Mouse (Mus musculus) neural tube, embryonic 15.5 days (tissue): ENCODE measurements around the gene Focad. TPM values are rescaled to one million over a fixed set of nuclear protein-coding genes. Genes with fewer than 3 reads are reported as not detected.
A peak's percentile ranks its signal among the peaks of the same experiment; 100 is the strongest.

Experiments
- ATAC-seq: fragments of 200-750 bp; cut with Nextera tagmentation; 2 replicates; pipeline ENCODE4 v1.8.0; 2017; ENCODE audit warnings: mild to moderate bottlenecking, moderate TSS enrichment, moderate library complexity; ENCODE audit not compliant: low FRiP score
- H3K27ac ChIP-seq: fragments of 300-500 bp; sonication (generic); replicated peaks from 2 replicates; pipeline ENCODE4 v1.5.1; 2015; ENCODE audit warnings: mild to moderate bottlenecking, inconsistent platforms
- H3K27me3 ChIP-seq: fragments of 300-500 bp; sonication (generic); replicated peaks from 2 replicates; pipeline ENCODE4 v1.6.1; 2015; ENCODE audit warnings: inconsistent platforms
- H3K36me3 ChIP-seq: fragments of 300-500 bp; sonication (generic); 2 replicates; pipeline ENCODE4 v1.6.1; 2015; ENCODE audit warnings: inconsistent platforms
- H3K4me1 ChIP-seq: fragments of 300-500 bp; sonication (generic); 2 replicates; pipeline ENCODE4 v1.6.1; 2015; ENCODE audit warnings: inconsistent platforms
- H3K4me2 ChIP-seq: fragments of 300-500 bp; sonication (generic); 2 replicates; pipeline ENCODE4 v1.6.1; 2015; ENCODE audit warnings: inconsistent platforms, mild to moderate bottlenecking, moderate library complexity
- H3K4me3 ChIP-seq: fragments of 300-500 bp; sonication (generic); replicated peaks from 2 replicates; pipeline ENCODE4 v1.5.1; 2015; ENCODE audit warnings: mild to moderate bottlenecking, inconsistent platforms
- H3K9ac ChIP-seq: fragments of 300-500 bp; sonication (generic); replicated peaks from 2 replicates; pipeline ENCODE4 v1.6.1; 2015; ENCODE audit warnings: mild to moderate bottlenecking, inconsistent platforms
- H3K9me3 ChIP-seq: fragments of 300-500 bp; sonication (generic); replicated peaks from 2 replicates; pipeline ENCODE4 v1.6.1; 2016; ENCODE audit warnings: inconsistent platforms
- WGBS: fragments of 180-500 bp; shearing (Covaris S2); methylation state at CpG from one replicate; pipeline ENCODE4 v1.1.7; 2015; ENCODE audit warnings: mixed read lengths; 5-methylcytosine and 5-hydroxymethylcytosine counted together
- polyA plus RNA-seq: library from polyadenylated mRNA; unstranded; fragments of >200 nt; fragmentation: Nextera tagmentation; extraction: Ambion mirVana; gene quantifications from 2 replicates; pipeline ENCODE4 v1.2.1, GENCODE M21; 2015

Focad gene
- polyA plus RNA-seq, 1 experiment from 2014 or later: 12.2 TPM

DNA sequence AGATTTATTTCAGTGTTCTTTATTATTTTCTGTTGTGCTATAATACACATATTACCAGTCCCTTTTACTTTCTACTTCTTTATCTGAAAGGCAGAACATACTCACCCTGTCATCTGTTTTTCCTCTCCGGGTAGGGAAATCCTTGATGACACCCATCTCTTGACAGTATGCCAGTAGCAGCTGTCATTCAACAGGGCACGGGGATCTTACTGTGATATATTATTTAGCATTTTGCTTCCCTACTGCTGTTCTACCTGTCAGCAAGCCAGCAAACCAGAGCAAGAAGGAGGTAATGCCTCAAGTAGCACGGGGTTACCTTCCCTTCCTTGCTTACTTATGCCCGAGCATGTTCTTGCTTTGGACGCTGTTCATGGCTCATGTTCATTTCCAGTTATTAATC is 99.8 kb downstream of the Focad start:
- Histone ChIP-seq H3K36me3 (no peaks in the 10 kb centered on the region), H3K9ac (no peak overlapping the region), H3K4me2 (no peak overlapping the region), H3K4me1 (no peaks in the 10 kb centered on the region), H3K9me3 (no peaks in the 10 kb centered on the region), H3K4me3 (no peak overlapping the region), H3K27ac (no peak overlapping the region), H3K27me3 (no peaks in the 10 kb centered on the region)
- ATAC-seq: no peak
- 79% methylated on average over 5 of the region's 5 CpGs for WGBS

DNA sequence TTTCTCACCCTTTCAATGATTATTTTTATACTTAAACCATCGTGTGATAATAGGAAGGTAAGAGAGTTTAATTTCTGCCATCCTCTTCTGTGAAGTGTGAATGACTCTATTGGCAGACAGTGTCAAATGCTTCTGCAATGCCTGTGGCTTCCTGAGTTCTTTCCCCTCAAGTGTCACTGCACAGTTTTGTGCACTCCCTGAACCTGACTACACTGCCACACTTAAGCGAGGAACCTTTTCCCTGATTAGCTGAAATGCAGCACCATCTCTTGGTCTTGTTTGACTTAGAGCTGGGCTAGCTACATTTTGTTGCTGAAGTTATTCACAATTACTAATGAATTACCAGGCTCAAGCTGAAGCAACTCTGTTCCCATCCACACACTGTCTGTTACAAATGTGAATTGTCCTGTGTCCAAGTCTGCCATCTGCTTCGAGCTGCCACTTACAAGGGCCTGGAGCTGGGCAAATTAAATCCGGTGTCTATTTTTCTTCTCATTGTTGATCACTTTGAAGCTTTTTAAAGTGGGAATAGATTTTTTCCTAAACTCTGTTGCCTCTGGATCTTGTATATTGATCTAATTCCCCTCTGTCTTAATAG is 101.6 kb downstream of the Focad start:
- no peaks in the 10 kb centered on the region for H3K36me3 ChIP-seq
- no peak overlapping the region for H3K27ac ChIP-seq
- no peaks in the 10 kb centered on the region for H3K9me3 ChIP-seq
- no peaks in the 10 kb centered on the region for H3K4me1 ChIP-seq
- no peak overlapping the region for H3K4me2 ChIP-seq
- H3K27me3 ChIP-seq: no peaks in the 10 kb centered on the region
- WGBS: 61% methylated on average over 4 of the region's 4 CpGs
- H3K9ac ChIP-seq: no peak overlapping the region
- H3K4me3 ChIP-seq: no peak overlapping the region
- no peak for ATAC-seq

DNA sequence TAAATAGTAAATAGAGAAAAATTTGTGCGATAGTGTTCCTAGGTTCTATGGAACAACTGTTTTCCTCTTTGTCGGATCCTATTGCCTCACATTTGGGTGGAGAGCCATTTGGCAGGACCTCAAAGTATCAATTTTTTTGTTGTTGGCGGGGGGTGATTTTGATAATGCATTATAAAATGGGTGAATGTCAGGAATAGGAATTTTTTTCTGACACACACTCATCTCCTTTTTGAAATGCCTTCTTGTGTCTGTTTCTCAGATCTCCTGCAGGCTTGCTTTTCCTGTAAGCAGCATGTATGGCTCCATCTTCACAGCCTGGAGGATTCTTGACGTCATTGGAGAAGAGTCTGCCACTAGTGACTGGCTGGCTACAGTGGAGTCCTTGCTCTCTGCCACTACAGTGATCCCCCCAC is 102.1 kb downstream of the Focad start:
- H3K27ac ChIP-seq: no peak overlapping the region; the same call in 1 of the 2 replicates
- H3K4me3 ChIP-seq: no peak overlapping the region
- no peaks in the 10 kb centered on the region for H3K9me3 ChIP-seq
- H3K27me3 ChIP-seq: no peaks in the 10 kb centered on the region
- H3K36me3 ChIP-seq: no peaks in the 10 kb centered on the region
- H3K4me1 ChIP-seq: no peaks in the 10 kb centered on the region
- ATAC-seq: no peak
- no peak overlapping the region for H3K9ac ChIP-seq
- WGBS: 78% methylated on average over 4 of the region's 4 CpGs
- H3K4me2 ChIP-seq: no peak overlapping the region

DNA sequence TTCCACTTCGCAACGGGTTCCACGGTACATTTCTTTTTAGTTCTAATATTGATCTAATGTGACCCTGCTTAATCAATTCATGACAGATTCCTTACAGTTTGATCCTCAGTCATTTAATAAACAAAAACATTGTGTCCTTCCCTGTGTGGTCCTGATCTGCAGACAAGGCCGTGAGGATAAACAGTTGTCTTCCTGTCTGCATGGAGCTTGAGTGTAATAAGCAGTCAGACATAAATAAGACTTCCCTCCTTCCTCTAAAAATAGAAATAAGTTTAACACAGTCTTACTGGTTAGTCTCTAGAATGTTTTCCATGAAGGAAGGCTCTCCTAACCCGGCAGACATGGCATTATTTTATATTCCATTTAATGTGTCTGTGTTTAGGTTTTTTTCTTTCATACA is 102.8 kb downstream of the Focad start:
- Histone ChIP-seq H3K9ac (no peak overlapping the region), H3K4me1 (no peaks in the 10 kb centered on the region), H3K36me3 (no peaks in the 10 kb centered on the region), H3K4me3 (no peak overlapping the region), H3K4me2 (no peak overlapping the region), H3K27ac (no peak overlapping the region), H3K9me3 (no peaks in the 10 kb centered on the region), H3K27me3 (no peaks in the 10 kb centered on the region)
- 83% methylated on average over 5 of the region's 5 CpGs for WGBS
- ATAC-seq: no peak

DNA sequence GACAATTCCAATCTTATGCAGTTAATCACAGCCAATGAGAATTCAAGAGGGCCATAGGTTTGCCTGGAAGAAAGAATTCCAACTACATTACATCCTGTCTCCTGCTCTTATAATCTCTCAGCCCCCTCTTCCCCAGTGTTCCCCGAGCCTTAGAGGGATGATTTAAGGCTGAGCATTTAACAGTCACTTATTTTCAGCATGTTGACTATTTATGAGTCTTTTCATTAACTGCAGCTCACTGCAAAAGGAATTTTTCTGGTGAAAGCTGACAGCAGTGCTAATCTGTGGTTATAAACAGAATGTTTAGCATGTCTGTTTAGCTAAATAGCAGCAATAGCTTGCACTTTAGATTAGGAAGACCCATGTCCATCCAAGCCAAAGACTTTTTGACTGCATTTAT is 104.8 kb downstream of the Focad start:
- 50% methylated on average over 1 of the region's 1 CpGs for WGBS
- no peaks in the 10 kb centered on the region for H3K4me1 ChIP-seq
- H3K4me3 ChIP-seq: no peak overlapping the region
- H3K9me3 ChIP-seq: no peaks in the 10 kb centered on the region
- no peaks in the 10 kb centered on the region for H3K36me3 ChIP-seq
- H3K27ac ChIP-seq: no peak overlapping the region
- ATAC-seq: no peak
- no peak overlapping the region for H3K4me2 ChIP-seq
- no peak overlapping the region for H3K9ac ChIP-seq
- H3K27me3 ChIP-seq: no peaks in the 10 kb centered on the region

DNA sequence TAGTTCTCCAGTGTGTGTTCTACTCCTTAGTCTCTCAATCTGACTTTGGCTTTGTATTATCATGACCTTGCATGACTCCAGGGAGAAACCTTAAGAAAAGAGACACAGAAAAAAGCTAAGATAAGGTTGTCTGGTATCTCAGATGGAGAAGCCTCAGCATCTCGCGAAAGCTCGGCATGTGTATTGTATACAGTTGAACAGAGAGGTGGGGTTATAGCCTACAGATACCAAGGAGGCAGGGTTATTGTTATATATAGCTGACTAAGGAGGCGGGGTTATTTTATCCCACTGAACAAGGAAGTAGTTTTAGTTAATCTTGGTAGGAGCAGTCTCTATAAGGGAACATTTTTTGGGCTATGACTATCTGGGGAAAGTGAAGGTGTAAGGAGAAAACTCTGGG is 106.6 kb downstream of the Focad start:
- no peak for ATAC-seq
- 97% methylated on average over 4 of the region's 4 CpGs for WGBS
- no peaks in the 10 kb centered on the region for H3K36me3 ChIP-seq

DNA sequence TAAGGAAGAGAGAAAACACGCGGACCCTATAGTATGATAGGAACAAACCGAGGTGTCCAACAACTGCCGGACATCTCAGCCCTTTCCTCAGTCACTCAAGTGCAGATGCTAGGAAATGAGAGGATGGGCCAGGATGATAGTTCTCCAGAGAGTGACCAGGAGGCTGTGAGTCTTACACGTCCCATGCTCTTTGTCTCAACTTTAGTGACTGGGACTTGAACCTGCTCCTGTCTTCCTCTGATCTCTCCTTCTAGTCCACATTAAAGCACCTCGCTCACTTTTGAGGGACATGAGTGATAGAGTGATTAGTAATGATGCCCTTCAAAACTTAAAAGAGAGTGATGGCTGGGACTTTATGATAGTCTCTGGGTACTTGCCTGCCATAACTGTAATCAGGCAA is 114.2 kb downstream of the Focad start:
- H3K4me2 ChIP-seq: no peak overlapping the region
- 92% methylated on average over 6 of the region's 6 CpGs for WGBS
- H3K27ac ChIP-seq: peak overlapping the region; percentile 66
- H3K4me3 ChIP-seq: no peak overlapping the region
- H3K9ac ChIP-seq: no peak overlapping the region
- no peak for ATAC-seq
- H3K4me1 ChIP-seq: peaks cover 28% of the 10 kb centered on the region
- no peaks in the 10 kb centered on the region for H3K9me3 ChIP-seq
- H3K36me3 ChIP-seq: no peaks in the 10 kb centered on the region
- H3K27me3 ChIP-seq: no peaks in the 10 kb centered on the region

More for the DNA sequence above, 106.6 kb downstream of the Focad start:
- H3K9ac ChIP-seq: no peak overlapping the region
- no peaks in the 10 kb centered on the region for H3K27me3 ChIP-seq
- H3K27ac ChIP-seq: no peak overlapping the region
- no peak overlapping the region for H3K4me2 ChIP-seq
- no peaks in the 10 kb centered on the region for H3K9me3 ChIP-seq
- H3K4me3 ChIP-seq: no peak overlapping the region
- H3K4me1 ChIP-seq: no peaks in the 10 kb centered on the region

DNA sequence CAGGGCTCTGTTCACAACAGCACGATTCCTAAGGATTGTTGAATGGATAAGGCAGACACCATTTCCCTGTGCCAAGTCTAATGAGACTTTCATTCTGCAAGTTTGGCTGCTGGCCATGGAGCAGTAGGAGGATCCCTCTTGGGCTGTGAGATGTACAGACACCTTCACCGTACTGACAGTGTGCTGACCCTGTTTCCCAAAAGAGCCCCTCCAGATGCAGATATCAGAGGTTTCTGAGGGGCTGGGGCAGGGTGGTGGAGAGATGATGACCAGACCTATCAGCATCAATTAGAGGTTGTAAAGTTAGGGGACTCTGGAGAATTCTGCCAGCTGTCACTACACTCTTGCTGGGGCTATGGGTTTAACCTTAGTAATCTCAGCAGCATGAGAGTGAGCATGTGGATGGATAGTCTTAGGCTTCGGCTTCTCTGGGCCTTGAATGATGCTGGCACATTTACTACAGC is 115.0 kb downstream of the Focad start:
- ATAC-seq: 0 out of 2 replicates have a peak, but pooled peaks have one; percentile 10
- Histone ChIP-seq H3K36me3 (no peaks in the 10 kb centered on the region), H3K9me3 (no peaks in the 10 kb centered on the region), H3K4me3 (no peak overlapping the region), H3K27me3 (no peaks in the 10 kb centered on the region), H3K4me2 (no peak overlapping the region), H3K9ac (no peak overlapping the region), H3K27ac (peak overlapping the region; percentile 66), H3K4me1 (peaks cover 28% of the 10 kb centered on the region)
- 22% methylated on average over 3 of the region's 3 CpGs for WGBS

DNA sequence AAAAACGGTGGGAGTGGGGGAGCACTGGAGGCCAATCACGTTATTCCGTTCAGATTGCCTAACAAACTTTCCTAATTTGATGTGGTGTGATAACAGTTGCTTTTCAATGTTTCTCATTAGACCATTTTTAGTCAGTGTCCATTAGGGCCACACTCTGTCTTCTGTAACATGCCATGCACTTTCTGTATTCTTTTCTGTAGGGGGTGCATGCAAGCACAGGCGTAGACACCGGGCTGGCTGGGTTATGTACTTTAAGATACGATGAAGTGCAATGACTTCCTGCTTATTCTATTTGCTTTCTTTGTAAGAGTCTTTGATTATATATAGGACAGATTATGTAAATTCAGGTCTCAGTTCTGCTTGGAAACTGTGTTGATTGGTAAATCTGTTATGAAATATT is 116.2 kb downstream of the Focad start:
- WGBS: 15% methylated on average over 6 of the region's 6 CpGs
- no peaks in the 10 kb centered on the region for H3K27me3 ChIP-seq
- ATAC-seq: peak; percentile 36; the same call in 1 of the 2 replicates
- H3K27ac ChIP-seq: peak overlapping the region; percentile 66
- H3K9me3 ChIP-seq: no peaks in the 10 kb centered on the region
- no peaks in the 10 kb centered on the region for H3K36me3 ChIP-seq
- no peak overlapping the region for H3K9ac ChIP-seq
- H3K4me2 ChIP-seq: peak overlapping the region; percentile 17; the same call in 1 of the 2 replicates
- H3K4me3 ChIP-seq: no peak overlapping the region
- peaks cover 28% of the 10 kb centered on the region for H3K4me1 ChIP-seq

DNA sequence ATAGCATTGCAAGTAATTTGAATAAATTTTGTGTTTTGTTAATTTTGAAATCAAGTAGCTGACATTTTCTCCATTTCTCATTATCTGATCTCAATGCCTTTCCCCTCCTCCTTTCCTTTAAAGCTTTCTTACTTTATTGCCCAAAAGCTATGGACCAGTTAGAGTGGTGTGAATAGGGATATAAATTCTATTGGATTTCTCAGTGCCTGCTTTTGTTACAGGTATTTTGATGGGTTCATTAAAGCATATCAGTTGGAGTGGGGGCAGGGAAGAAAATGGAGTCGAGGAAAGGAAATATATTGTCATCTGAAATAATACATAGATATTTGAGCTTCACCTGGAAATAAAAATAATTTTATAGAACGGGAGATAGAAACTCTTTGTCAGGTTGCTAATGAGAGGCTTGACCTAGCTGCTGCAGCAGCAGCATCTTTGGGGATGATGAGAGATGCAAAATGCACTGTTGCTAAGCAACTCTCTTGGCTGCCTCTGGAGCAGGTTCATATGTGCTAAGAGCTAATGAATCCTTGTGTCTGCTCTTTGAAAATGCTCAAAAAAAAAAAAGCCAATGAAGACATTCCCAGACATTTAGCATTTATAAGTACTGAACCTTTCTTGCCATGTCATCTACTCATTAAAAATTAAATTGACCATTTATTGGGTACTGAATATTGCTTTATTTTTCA is 116.9 kb downstream of the Focad start:
- no peaks in the 10 kb centered on the region for H3K27me3 ChIP-seq
- no peak overlapping the region for H3K9ac ChIP-seq
- peak; percentile 87 for ATAC-seq
- peak overlapping the region; percentile 63 for H3K27ac ChIP-seq
- H3K4me3 ChIP-seq: no peak overlapping the region
- WGBS: 19% methylated on average over 2 of the region's 2 CpGs
- no peaks in the 10 kb centered on the region for H3K9me3 ChIP-seq
- H3K4me2 ChIP-seq: 0 out of 2 replicates have a peak overlapping the region, but pooled peaks have one; percentile 22
- H3K36me3 ChIP-seq: no peaks in the 10 kb centered on the region
- peaks cover 28% of the 10 kb centered on the region for H3K4me1 ChIP-seq

DNA sequence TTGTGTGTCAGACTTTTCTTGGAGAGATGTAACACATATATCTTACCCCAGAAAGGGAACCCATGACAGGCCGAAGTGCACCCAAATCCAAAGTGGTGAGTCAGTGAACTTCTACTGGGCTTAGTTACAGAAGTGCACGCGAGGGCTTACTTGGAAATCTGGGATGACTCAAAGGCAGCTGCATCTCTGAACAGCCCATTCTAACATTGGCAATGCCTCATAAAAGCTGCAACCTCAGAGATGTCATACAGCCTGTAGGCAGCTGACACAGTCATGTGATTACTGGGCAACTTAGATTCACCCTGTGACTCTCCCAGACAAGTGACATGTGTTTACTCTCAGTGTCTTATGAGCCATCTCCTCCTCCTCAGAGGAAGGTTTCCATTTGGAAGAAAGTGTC is 119.5 kb downstream of the Focad start:
- no peak overlapping the region for H3K9ac ChIP-seq
- WGBS: 94% methylated on average over 3 of the region's 3 CpGs
- no peak for ATAC-seq

DNA sequence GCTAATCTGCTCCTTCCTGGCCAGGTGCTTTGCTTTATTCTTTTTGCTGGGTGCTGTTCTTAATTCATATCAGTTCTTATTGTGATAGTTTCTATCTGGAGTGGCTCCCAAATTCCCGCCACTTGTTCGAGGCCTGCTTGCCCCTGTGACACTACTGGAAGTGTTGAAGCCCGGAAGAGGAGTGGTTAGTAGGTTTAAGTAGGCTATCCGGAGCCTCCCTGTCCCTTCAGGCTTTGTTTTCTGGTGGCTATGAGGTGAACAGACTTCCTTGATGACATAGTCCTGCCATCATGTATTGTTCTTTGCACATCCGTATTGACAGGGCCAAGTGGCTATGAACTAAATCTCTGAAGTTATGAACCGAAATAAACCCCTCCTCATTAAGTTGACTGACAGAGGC is 123.9 kb downstream of the Focad start:
- H3K9ac ChIP-seq: no peak overlapping the region
- H3K36me3 ChIP-seq: no peaks in the 10 kb centered on the region
- no peak for ATAC-seq
- no peak overlapping the region for H3K4me3 ChIP-seq
- no peaks in the 10 kb centered on the region for H3K27me3 ChIP-seq
- no peak overlapping the region for H3K27ac ChIP-seq
- H3K9me3 ChIP-seq: no peaks in the 10 kb centered on the region
- no peaks in the 10 kb centered on the region for H3K4me1 ChIP-seq
- 85% methylated on average over 6 of the region's 6 CpGs for WGBS
- no peak overlapping the region for H3K4me2 ChIP-seq

More for the DNA sequence above, 119.5 kb downstream of the Focad start:
- H3K4me1 ChIP-seq: peaks cover 25% of the 10 kb centered on the region
- no peaks in the 10 kb centered on the region for H3K36me3 ChIP-seq
- no peaks in the 10 kb centered on the region for H3K9me3 ChIP-seq
- no peak overlapping the region for H3K27ac ChIP-seq
- H3K4me2 ChIP-seq: no peak overlapping the region
- H3K27me3 ChIP-seq: no peaks in the 10 kb centered on the region
- H3K4me3 ChIP-seq: no peak overlapping the region
